Mouse (Mus musculus): ENCODE results near the gene Nlrp1a.

- TF ChIP-seq CTCF (conservative IDR thresholded peaks at IDR 0.05; ENCODE audit: low read length) (no peak), POU5F1 (IDR thresholded peaks at IDR 0.05; ENCODE audit: borderline replicate concordance, low read length) (no peak), NANOG (IDR thresholded peaks at IDR 0.05; ENCODE audit: borderline replicate concordance, low read length) (no peak)
Measured at GRCm38 (mm10) chr11:71076342-71076741, 68.2 kb downstream of the Nlrp1a start.
